Mouse (Mus musculus): ENCODE measurements around the gene Grasp.

Grasp gene

DNA sequence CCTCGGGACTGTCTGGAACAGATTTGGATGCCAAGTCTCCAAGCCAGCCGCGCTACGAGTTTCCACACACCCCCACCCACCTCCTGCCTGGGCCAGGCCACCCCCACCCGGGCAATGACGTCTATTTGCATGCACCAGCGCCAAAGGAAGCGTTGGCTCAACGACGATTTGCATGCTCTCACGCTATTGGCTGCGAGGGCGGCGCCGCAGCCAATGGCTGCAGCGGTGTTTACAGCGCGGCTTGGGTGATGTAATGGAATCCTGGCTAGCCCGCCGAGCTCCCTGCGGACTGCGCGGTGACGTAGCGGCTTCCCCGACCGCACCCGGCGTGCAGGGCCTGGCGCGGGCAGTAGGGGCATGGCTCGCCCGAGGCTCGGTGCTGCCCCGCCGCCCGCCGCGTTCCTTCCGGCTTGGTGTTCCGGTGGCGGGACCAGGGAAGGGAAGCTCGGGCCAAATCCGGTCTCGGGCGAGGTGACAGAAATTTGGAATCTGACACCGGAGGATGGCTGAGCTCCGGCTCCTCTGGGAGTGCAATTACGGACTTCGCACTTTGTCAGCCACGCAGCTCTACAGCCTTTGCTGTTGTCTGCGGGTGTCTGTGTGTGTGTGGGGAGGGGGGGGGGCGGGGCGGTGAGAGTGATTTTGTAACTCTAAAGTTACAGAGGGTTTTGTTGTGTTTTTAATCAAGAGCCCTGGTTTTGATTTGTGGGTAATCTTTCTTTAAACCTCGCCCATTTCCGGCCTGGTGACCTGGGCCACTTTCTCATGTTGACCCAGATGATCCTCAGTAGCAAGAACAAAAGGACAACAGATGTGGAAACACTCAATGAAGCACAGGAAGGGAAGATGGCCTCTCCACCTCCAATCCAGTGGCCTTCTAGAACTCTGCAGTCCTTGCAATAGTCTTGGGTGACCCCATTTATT is 22.5 kb downstream of the Grasp start:
- DNase-seq (ENCODE audit: extremely low spot score, low read depth, low spot score): peak; percentile 94

- no peak for DNase-seq (ENCODE audit: extremely low spot score, low read depth, low spot score)
These were observed 23.1 kb downstream of the Grasp start for GRCm38 (mm10) chr15:101247155-101247498.

GRCm38 (mm10) chr15:101248029-101248710 is 24.2 kb downstream of the Grasp start:
- DNase-seq (ENCODE audit: extremely low spot score, low read depth, low spot score): no peak

GRCm38 (mm10) chr15:101250220-101250800 is 26.3 kb downstream of the Grasp start:
- no peak for DNase-seq (ENCODE audit: extremely low spot score, low read depth, low spot score)

- no peak for DNase-seq (ENCODE audit: extremely low spot score, low read depth, low spot score)
These were observed 27.9 kb downstream of the Grasp start for GRCm38 (mm10) chr15:101251930-101252329.

- DNase-seq (ENCODE audit: extremely low spot score, low read depth, low spot score): no peak
These were observed 28.6 kb downstream of the Grasp start for GRCm38 (mm10) chr15:101252614-101253013.

- no peak for DNase-seq (ENCODE audit: extremely low spot score, low read depth, low spot score)
These were observed 29.5 kb downstream of the Grasp start for GRCm38 (mm10) chr15:101253563-101253885.

GRCm38 (mm10) chr15:101253886-101254795 is 30.2 kb downstream of the Grasp start, which contains the start of gene Nr4a1:
TSS of gene Nr4a1 (plus strand) at chr15:101254269.
- DNase-seq (ENCODE audit: extremely low spot score, low read depth, low spot score): no peak

DNA sequence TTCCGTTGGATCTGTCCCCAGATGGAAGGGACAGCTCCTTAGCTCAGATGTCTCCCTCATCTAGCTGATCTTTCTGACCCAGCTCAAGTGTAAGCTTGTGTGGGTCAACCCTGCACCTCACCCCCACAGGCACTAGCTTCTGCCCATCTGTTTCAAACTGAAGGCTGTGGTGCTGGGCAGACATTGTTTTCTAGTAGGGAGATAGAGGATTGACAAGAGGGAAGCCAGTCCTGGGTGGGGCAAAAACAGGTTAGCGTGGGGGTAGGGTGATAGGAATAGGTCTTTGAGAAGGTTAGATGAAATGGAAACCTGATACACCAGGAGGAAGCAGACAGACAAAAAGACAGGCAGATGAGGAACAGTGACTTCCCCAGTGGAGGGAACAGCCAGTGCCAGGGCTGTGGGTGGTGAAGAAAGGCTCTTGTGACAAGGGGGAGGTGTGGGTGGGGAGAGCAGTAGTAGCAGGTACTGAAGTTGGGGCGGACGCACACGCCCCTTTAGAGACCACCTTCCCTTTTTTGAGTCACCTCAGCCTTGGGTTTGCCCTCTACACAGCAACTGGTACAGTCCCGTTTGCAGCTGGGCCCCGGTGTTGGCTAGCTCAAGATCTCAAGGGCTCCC is 32.0 kb downstream of the Grasp start:
- no peak for DNase-seq (ENCODE audit: extremely low spot score, low read depth, low spot score)

DNA sequence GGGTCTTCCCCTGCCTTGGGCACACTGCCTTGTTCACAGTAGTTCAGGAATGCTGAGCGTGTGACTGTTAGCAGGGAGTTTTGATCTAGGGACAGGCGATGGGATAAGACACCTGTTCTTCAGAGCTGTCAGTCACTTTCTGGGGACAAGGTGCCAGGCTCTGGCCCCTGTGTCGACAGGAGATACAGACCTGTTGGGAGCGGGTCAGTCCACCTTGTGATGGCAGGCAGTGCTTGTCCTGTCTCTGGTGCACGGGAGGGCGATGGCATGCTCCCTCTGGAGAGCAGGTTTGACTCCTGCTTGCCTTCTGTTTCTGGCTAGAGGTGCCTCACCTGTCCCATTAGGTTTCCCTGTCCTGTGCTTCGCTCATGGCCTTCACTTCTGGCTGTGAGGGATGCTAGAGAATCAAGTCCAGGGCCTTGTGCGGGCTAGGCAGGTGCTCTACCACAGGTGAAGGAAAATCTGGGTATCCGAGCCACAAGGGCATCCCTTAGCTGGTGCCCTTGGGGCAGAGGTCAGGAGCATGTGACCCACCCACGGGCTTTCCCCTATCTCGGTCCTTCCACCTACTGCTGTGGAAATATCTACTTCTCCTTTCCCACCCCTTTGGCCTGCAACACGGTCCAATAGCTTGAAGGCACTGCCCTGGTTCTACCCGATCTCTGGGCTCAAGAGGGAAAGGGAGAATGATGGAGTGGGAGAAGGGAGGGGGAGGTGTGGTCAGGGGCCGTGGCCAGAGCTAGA is 32.6 kb downstream of the Grasp start:
- no peak for DNase-seq (ENCODE audit: extremely low spot score, low read depth, low spot score)

DNA sequence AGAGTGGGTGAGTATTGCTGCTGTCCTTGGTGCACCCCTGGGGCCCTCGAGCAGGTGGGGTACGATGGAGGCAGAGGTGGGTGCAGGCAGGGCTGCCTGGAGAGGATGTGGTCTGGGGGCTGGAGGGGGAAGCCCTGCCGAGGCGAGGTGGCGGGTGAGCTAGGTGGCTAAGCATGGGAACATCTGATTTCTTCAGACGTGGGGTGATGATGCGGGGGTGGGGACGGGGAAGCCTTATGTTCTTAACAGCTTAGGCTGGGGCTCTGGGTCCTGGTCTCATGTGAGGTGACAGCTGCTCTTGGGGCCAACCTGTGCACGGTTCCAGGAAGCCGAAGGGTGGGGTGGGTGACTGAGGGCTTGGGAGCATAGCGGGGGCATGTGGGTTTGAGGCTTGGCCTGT is 34.4 kb downstream of the Grasp start:
- no peak for DNase-seq (ENCODE audit: extremely low spot score, low read depth, low spot score)

- DNase-seq (ENCODE audit: extremely low spot score, low read depth, low spot score): no peak
These were observed 35.9 kb downstream of the Grasp start for GRCm38 (mm10) chr15:101259922-101260321.

- DNase-seq (ENCODE audit: extremely low spot score, low read depth, low spot score): no peak
These were observed 36.4 kb downstream of the Grasp start for GRCm38 (mm10) chr15:101260387-101260786.

- DNase-seq (ENCODE audit: extremely low spot score, low read depth, low spot score): no peak
These were observed 37.1 kb downstream of the Grasp start for GRCm38 (mm10) chr15:101260874-101261622.

DNA sequence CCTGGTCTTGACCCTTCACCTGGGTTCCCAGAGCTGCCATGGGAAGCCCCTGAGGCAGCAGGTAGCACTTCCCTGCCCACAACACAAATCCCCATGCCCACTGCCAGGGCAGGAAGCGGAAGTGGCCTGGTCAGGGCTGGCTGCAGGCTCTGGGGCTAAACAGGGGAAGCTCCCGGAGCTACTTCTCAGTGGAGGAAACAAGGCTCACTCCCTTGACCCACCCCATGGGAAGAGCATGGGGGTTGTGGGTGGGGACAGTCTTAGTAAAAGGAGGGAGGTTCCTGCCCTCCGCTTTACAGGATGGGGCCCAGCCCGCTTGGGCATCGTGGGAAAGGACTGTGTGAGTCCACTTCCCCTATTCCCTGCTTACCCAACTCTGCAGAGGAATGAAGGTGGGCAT is 38.5 kb downstream of the Grasp start:
- DNase-seq (ENCODE audit: extremely low spot score, low read depth, low spot score): no peak

- no peak for DNase-seq (ENCODE audit: extremely low spot score, low read depth, low spot score)
These were observed 42.4 kb downstream of the Grasp start for GRCm38 (mm10) chr15:101266132-101266963.

DNA sequence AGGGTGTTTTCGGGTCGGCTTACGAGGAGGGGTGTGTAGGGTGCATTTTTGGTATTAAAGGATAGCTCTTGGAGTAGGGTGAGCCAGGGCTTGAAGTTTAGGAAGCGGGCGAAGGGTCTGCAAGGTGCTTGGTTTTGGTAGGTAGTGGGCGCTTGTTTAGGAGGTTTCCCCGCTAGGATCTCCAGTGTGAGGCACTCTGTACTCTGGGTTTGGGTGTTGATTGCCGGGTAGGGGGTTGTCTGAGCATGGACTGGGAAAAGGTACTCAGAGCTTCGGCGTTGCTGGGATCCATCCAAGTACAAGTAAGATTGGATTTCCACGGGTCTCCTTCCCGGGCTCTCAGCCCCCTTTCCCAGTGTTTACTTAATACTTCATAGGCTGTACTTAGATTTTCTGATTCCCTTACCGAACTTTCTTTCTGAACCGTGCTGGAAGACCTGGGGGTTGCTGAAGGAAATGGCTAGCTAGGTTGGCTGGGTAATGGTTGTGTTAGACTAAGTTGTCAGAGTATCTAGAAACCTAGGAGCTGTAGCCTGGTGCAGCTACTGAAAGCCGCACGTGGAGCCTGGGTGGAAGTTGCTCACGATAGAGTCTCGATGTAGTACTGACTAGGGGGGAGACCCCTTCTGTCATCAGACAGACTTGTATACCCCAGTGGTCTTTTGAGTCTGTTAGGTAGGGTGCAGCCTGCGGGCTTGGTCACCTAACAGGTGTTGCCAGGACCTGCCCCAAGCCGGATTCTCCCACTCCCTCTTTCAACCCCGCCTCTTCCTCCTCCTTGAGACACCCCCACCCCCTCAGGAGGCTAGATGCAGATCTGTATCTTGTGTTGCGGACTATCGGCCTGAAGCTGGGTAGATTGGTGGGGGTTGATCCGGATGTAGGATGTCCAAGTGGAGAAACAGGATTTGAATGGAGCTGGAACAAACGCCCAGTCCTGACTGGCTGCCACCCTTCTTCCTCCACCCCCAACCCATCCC is 43.4 kb downstream of the Grasp start:
- DNase-seq (ENCODE audit: extremely low spot score, low read depth, low spot score): no peak
